Mouse (Mus musculus) hematopoietic stem cell, adult 5-6 weeks (primary cell): ENCODE data around the gene Hoxb3. TPM values are rescaled to one million over a fixed set of nuclear protein-coding genes. Genes with fewer than 3 reads are reported as not detected.

Experiments
- total RNA-seq: library from RNA; stranded (forward); fragments of 172-1452, 232-1000 nt; gene quantifications from 2 replicates; pipeline ENCODE4 v1.2.3, GENCODE M21; 2017

The Hoxb3 gene
- total RNA-seq, 1 experiment from 2014 or later, result 9.4 TPM

Other genes with a start within 250 kb of the Hoxb3 start
- gene Atp5g1, start 247.7 kb upstream of the Hoxb3 start, total RNA-seq, result 23.8 and 56.9 TPM in 2 replicates
- not detected in 2 replicates for gene Calcoco2, start 211.4 kb upstream of the Hoxb3 start, total RNA-seq
- gene Ttll6, start 189.5 kb upstream of the Hoxb3 start, total RNA-seq, result not detected in 2 replicates
- gene Hoxb13, start 129.0 kb upstream of the Hoxb3 start, total RNA-seq, result not detected in 2 replicates
- gene Hoxb9, start 51.9 kb upstream of the Hoxb3 start, total RNA-seq, result 0.30 and 0.44 TPM in 2 replicates
- gene Hoxb8, start 41.4 kb upstream of the Hoxb3 start, total RNA-seq, result not detected in 2 replicates
- gene Hoxb7, start 36.7 kb upstream of the Hoxb3 start, total RNA-seq, result not detected in 2 replicates
- 0.38 and 1.2 TPM in 2 replicates for gene Hoxb6, start 30.9 kb upstream of the Hoxb3 start, total RNA-seq
- 0.25 and 1.3 TPM in 2 replicates for gene Hoxb5, start 20.0 kb upstream of the Hoxb3 start, total RNA-seq
- 2.4 and 4.0 TPM in 2 replicates for gene Hoxb4, start 5.1 kb upstream of the Hoxb3 start, total RNA-seq
- 1.8 and 2.1 TPM in 2 replicates for gene Hoxb2, start 27.2 kb downstream of the Hoxb3 start, total RNA-seq
- not detected in 2 replicates for gene Hoxb1, start 42.4 kb downstream of the Hoxb3 start, total RNA-seq
- gene Skap1, start 141.3 kb downstream of the Hoxb3 start, total RNA-seq, result 2.4 and 3.6 TPM in 2 replicates